Mouse (Mus musculus) naive thymus-derived CD4-positive, alpha-beta T cell, adult 2 months (primary cell): ENCODE measurements around the gene Krtap19-5.

Experiments
- DNase-seq: peaks from one replicate; pipeline ENCODE4 v3.0.0-alpha.2; 2011; ENCODE audit warnings: low read depth

Krtap19-5 gene

GRCm38 (mm10) chr16:88896357-88896756, at the start of gene Krtap19-5:
TSS of gene Krtap19-5 (minus strand) at chr16:88896457.
- DNase-seq = no peak

GRCm38 (mm10) chr16:88941106-88941505, 44.8 kb upstream of the Krtap19-5 start:
- DNase-seq = no peak

- DNase-seq = no peak
Observed at GRCm38 (mm10) chr16:88938252-88938651, 42.0 kb upstream of the Krtap19-5 start.

- DNase-seq = no peak
Observed at GRCm38 (mm10) chr16:88932165-88932564, 35.9 kb upstream of the Krtap19-5 start, which contains the start of gene Krtap19-9b. TSS of gene Krtap19-9b (minus strand) at chr16:88932265.

- DNase-seq = no peak
Observed at GRCm38 (mm10) chr16:88886870-88887269, 9.4 kb downstream of the Krtap19-5 start.

- DNase-seq = no peak
Observed at GRCm38 (mm10) chr16:88884989-88885388, 11.3 kb downstream of the Krtap19-5 start, which contains the start of gene Krtap19-4. TSS of gene Krtap19-4 (minus strand) at chr16:88885089.

GRCm38 (mm10) chr16:88877938-88878337, 18.3 kb downstream of the Krtap19-5 start, which contains the start of gene Krtap19-3:
TSS of gene Krtap19-3 (minus strand) at chr16:88878038.
- DNase-seq = no peak

- no peak for DNase-seq
Observed at GRCm38 (mm10) chr16:88874169-88874568, 22.1 kb downstream of the Krtap19-5 start, which contains the start of gene Krtap19-2. TSS of gene Krtap19-2 (minus strand) at chr16:88874269.

GRCm38 (mm10) chr16:88869311-88869710, 26.9 kb downstream of the Krtap19-5 start, which contains the start of gene Krtap19-1:
TSS of gene Krtap19-1 (minus strand) at chr16:88869411.
- DNase-seq = no peak

GRCm38 (mm10) chr16:88864887-88865407, 31.3 kb downstream of the Krtap19-5 start:
- DNase-seq = no peak

GRCm38 (mm10) chr16:88851450-88851849, 44.8 kb downstream of the Krtap19-5 start:
- DNase-seq = peak; percentile 2

- DNase-seq = no peak
Observed at GRCm38 (mm10) chr16:88848558-88848957, 47.7 kb downstream of the Krtap19-5 start.

- no peak for DNase-seq
Observed at GRCm38 (mm10) chr16:88847363-88847762, 48.9 kb downstream of the Krtap19-5 start.
